Mouse (Mus musculus): ENCODE results near the gene Hspb9. TPM values are rescaled to one million over a fixed set of nuclear protein-coding genes. Genes with fewer than 3 reads are reported as not detected.

The Hspb9 gene
- polyA plus RNA-seq, 1 experiment from 2014 or later: not detected

DNA sequence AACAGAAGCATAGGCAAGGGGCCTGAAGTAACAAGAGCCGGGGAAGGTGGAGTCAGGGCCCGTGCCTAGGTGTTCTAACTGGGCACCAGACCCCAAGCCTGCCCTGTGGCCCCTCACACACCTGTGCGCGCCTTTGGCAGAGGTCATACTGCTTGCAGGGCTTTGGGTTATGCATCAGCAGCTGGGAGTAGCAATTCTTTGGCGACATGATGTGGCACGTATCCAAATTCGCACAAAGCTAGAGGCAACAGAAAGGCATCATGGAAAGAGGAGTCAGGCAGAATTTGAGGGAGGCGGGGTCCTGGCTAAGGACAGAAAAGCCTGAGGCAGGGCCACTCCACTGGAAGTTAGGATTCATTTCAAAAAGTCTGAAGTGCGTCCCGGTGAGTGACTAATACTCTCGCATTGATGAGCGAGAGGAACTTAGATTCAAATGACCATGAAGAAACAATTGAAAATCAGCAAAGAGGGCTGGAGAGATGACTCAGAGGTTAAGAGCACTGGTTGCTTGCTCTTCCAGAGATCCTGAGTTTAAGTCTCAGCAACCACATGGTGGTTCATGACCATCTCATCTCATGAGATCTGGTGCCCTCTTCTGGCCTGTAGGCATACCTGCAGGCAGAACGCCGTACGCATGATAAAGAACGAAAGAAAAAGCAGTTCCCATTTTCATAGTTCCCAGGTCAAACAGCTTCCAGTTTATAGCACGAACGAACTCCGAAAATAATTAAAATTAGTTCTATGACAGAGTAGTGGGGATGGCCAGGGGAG is 11.4 kb upstream of the Hspb9 start:
- WGBS: 37% methylated on average over 19 of the region's 19 CpGs
- ATAC-seq (peak; percentile 62), DNase-seq (ENCODE audit: low spot score) (peak; percentile 91)
- Histone ChIP-seq H3K4me1 (ENCODE audit: control insufficient read depth, insufficient read depth, low read length) (0 out of 2 replicates have a peak, but pooled peaks cover 3% of the 10 kb centered on the region), H3K27me3 (replicated peaks; ENCODE audit: control insufficient read depth, insufficient read depth, low read length) (no peaks in the 10 kb centered on the region), H3K36me3 (ENCODE audit: control insufficient read depth, insufficient read depth, low read length) (peaks cover 33% of the 10 kb centered on the region), H3K27ac (ENCODE audit: low read depth, low read length) (no peak overlapping the region), H3K4me2 (ENCODE audit: low read length) (0 out of 2 replicates have a peak overlapping the region, but pooled peaks have one; percentile 10), H3K9ac (ENCODE audit: low read length) (no peak overlapping the region), H3K9me3 (replicated peaks; ENCODE audit: control insufficient read depth, low read length) (no peaks in the 10 kb centered on the region), H3K4me3 (ENCODE audit: low read depth, low read length) (no peak overlapping the region)

- DNase-seq (ENCODE audit: low spot score) (no peak), ATAC-seq (no peak)
- H3K4me1 ChIP-seq (ENCODE audit: control insufficient read depth, insufficient read depth, low read length): 0 out of 2 replicates have a peak, but pooled peaks cover 3% of the 10 kb centered on the region
- H3K4me2 ChIP-seq (ENCODE audit: low read length): 0 out of 2 replicates have a peak overlapping the region, but pooled peaks have one; percentile 10
- no peaks in the 10 kb centered on the region for H3K9me3 ChIP-seq (replicated peaks; ENCODE audit: control insufficient read depth, low read length)
- H3K9ac ChIP-seq (ENCODE audit: low read length): no peak overlapping the region
- H3K4me3 ChIP-seq (ENCODE audit: low read depth, low read length): no peak overlapping the region
- no peaks in the 10 kb centered on the region for H3K27me3 ChIP-seq (replicated peaks; ENCODE audit: control insufficient read depth, insufficient read depth, low read length)
- H3K27ac ChIP-seq (ENCODE audit: low read depth, low read length): no peak overlapping the region
- peaks cover 39% of the 10 kb centered on the region for H3K36me3 ChIP-seq (ENCODE audit: control insufficient read depth, insufficient read depth, low read length)
- WGBS: 45% methylated on average over 7 of the region's 7 CpGs
Measured at GRCm38 (mm10) chr11:100702906-100703305, 10.7 kb upstream of the Hspb9 start.

DNA sequence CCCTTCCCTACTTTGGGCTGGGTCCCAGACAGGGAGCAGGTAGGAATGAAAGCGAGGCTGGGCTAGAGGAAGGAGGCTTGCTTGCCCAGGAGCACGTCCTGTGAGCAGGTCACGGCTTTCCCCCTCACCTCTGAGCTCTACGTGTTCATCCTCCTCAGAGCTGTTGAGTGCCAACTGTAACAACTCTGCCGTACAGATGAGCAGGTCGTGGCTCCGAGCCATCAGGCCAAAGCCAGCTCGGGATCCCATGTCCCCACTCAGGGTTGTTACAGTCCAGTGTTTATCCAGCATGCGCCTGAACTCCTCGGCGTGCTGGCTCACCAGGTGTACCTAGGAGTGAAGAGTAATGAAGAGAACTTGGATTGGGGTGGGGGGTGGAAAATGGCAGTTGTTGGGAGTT is 10.3 kb upstream of the Hspb9 start:
- no peak for DNase-seq (ENCODE audit: low spot score)
- Histone ChIP-seq H3K27me3 (replicated peaks; ENCODE audit: control insufficient read depth, insufficient read depth, low read length) (no peaks in the 10 kb centered on the region), H3K4me2 (ENCODE audit: low read length) (no peak overlapping the region), H3K9ac (ENCODE audit: low read length) (no peak overlapping the region), H3K9me3 (replicated peaks; ENCODE audit: control insufficient read depth, low read length) (no peaks in the 10 kb centered on the region), H3K4me3 (ENCODE audit: low read depth, low read length) (no peak overlapping the region), H3K27ac (ENCODE audit: low read depth, low read length) (no peak overlapping the region), H3K36me3 (ENCODE audit: control insufficient read depth, insufficient read depth, low read length) (peaks cover 44% of the 10 kb centered on the region), H3K4me1 (ENCODE audit: control insufficient read depth, insufficient read depth, low read length) (0 out of 2 replicates have a peak, but pooled peaks cover 3% of the 10 kb centered on the region)
- no peak for ATAC-seq
- 69% methylated on average over 11 of the region's 11 CpGs for WGBS

GRCm38 (mm10) chr11:100703851-100704531 is 9.7 kb upstream of the Hspb9 start, which contains the start of gene Dhx58:
Gene Dhx58 (minus strand): TSS chr11:100704271.
- 71% methylated on average over 7 of the region's 7 CpGs for WGBS

DNA sequence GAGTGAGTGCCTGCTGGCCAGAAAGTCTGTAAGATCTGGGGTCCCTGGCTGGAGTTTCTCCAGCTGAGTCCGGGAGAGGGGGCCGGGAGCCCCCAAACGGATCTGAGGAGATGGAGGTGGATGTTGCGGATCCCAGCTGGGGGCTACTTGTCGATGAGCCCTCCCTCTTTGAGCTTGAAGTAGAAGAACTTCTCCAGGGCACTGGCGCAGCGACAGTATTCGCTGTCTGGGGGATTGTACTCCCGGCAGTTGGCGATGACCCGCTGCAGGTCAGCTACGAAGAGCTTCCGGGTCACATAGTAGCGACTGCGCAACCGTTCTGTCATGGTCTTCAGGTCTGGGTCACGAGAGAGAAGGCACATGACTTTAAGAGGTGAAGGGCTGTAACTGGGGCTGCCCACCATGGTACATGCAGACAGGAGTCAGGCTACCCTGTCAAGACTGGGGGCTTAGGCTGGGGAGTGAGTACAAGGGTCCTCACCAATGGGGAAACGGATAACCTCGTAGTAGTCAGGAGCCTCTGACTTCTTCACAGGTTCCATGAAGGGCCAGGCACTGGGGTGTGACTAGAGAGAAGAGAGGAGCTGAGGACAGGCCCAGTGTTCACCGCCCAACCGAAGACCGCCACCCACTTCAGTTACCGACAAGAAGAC is 8.4 kb upstream of the Hspb9 start:
- WGBS: 93% methylated on average over 22 of the region's 23 CpGs
- Histone ChIP-seq H3K9ac (ENCODE audit: low read length) (no peak overlapping the region; the same call in 1 of the 2 replicates), H3K27ac (ENCODE audit: low read depth, low read length) (no peak overlapping the region), H3K36me3 (ENCODE audit: control insufficient read depth, insufficient read depth, low read length) (peaks cover 61% of the 10 kb centered on the region), H3K4me2 (ENCODE audit: low read length) (no peak overlapping the region), H3K27me3 (replicated peaks; ENCODE audit: control insufficient read depth, insufficient read depth, low read length) (no peaks in the 10 kb centered on the region), H3K9me3 (replicated peaks; ENCODE audit: control insufficient read depth, low read length) (no peaks in the 10 kb centered on the region), H3K4me1 (ENCODE audit: control insufficient read depth, insufficient read depth, low read length) (0 out of 2 replicates have a peak, but pooled peaks cover 3% of the 10 kb centered on the region), H3K4me3 (ENCODE audit: low read depth, low read length) (no peak overlapping the region)
- DNase-seq (ENCODE audit: low spot score): no peak
- no peak for ATAC-seq

More at GRCm38 (mm10) chr11:100703851-100704531, 9.7 kb upstream of the Hspb9 start, which contains the start of gene Dhx58:
- H3K27ac ChIP-seq (ENCODE audit: low read depth, low read length): no peak within 1 kb of the TSS; the same call in 1 of the 2 replicates
- ATAC-seq (no peak), DNase-seq (ENCODE audit: low spot score) (no peak)
- no peak within 1 kb of the TSS for H3K4me3 ChIP-seq (ENCODE audit: low read depth, low read length)
- no peak within 1 kb of the TSS for H3K9ac ChIP-seq (ENCODE audit: low read length)
- no peaks in the 10 kb centered on the region for H3K27me3 ChIP-seq (replicated peaks; ENCODE audit: control insufficient read depth, insufficient read depth, low read length)
- no peak within 1 kb of the TSS for H3K4me2 ChIP-seq (ENCODE audit: low read length)
- H3K9me3 ChIP-seq (replicated peaks; ENCODE audit: control insufficient read depth, low read length): no peaks in the 10 kb centered on the region
- H3K36me3 ChIP-seq (ENCODE audit: control insufficient read depth, insufficient read depth, low read length): peaks cover 50% of the 10 kb centered on the region
- H3K4me1 ChIP-seq (ENCODE audit: control insufficient read depth, insufficient read depth, low read length): 0 out of 2 replicates have a peak, but pooled peaks cover 3% of the 10 kb centered on the region

DNA sequence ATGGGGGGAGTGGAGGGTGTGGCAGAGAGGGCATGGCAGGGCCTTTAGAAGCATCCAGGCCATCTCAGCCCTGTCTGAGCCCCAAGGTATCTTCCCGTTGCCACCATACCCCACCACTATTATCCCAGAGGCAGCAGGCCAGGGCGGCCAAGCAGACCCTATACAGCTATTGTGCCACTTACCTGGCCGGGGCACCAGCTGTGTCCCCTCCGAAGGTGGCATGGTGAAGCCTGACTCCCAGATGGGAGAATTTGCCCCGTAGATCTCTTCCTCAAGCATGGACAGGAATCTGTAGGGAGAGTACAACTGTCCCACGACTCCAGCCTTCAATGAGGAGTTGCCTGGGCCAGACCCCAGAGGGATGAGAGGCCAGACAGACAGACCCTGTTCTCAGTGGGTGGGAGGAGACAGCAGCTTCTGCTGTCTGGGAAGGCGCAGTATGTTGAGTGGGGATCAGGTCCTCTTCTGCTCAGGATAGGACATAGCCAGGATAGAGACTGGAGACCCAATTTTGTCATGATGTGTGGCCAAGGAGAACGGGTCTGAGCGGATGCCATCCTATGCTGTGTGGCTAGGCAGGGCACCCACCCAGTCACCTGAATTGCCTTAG is 4.3 kb upstream of the Hspb9 start:
- Histone ChIP-seq H3K9me3 (replicated peaks; ENCODE audit: control insufficient read depth, low read length) (no peaks in the 10 kb centered on the region), H3K9ac (ENCODE audit: low read length) (no peak overlapping the region), H3K27me3 (replicated peaks; ENCODE audit: control insufficient read depth, insufficient read depth, low read length) (no peaks in the 10 kb centered on the region), H3K36me3 (ENCODE audit: control insufficient read depth, insufficient read depth, low read length) (peaks cover 60% of the 10 kb centered on the region), H3K4me2 (ENCODE audit: low read length) (no peak overlapping the region), H3K27ac (ENCODE audit: low read depth, low read length) (no peak overlapping the region), H3K4me1 (ENCODE audit: control insufficient read depth, insufficient read depth, low read length) (peaks cover 14% of the 10 kb centered on the region), H3K4me3 (ENCODE audit: low read depth, low read length) (no peak overlapping the region)
- DNase-seq (ENCODE audit: low spot score): no peak
- 93% methylated on average over 9 of the region's 9 CpGs for WGBS
- ATAC-seq: no peak

- DNase-seq (ENCODE audit: low spot score): no peak
- Histone ChIP-seq H3K4me2 (ENCODE audit: low read length) (no peak overlapping the region), H3K27ac (ENCODE audit: low read depth, low read length) (no peak overlapping the region), H3K36me3 (ENCODE audit: control insufficient read depth, insufficient read depth, low read length) (peaks cover 59% of the 10 kb centered on the region), H3K9me3 (replicated peaks; ENCODE audit: control insufficient read depth, low read length) (no peaks in the 10 kb centered on the region), H3K9ac (ENCODE audit: low read length) (no peak overlapping the region), H3K27me3 (replicated peaks; ENCODE audit: control insufficient read depth, insufficient read depth, low read length) (no peaks in the 10 kb centered on the region), H3K4me1 (ENCODE audit: control insufficient read depth, insufficient read depth, low read length) (peaks cover 14% of the 10 kb centered on the region), H3K4me3 (ENCODE audit: low read depth, low read length) (no peak overlapping the region)
- 92% methylated on average over 15 of the region's 15 CpGs for WGBS
- no peak for ATAC-seq
Measured at GRCm38 (mm10) chr11:100710528-100710927, 3.1 kb upstream of the Hspb9 start.

GRCm38 (mm10) chr11:100710977-100711376 is 2.7 kb upstream of the Hspb9 start:
- Histone ChIP-seq H3K27ac (ENCODE audit: low read depth, low read length) (no peak overlapping the region), H3K4me3 (ENCODE audit: low read depth, low read length) (no peak overlapping the region), H3K9me3 (replicated peaks; ENCODE audit: control insufficient read depth, low read length) (no peaks in the 10 kb centered on the region), H3K9ac (ENCODE audit: low read length) (no peak overlapping the region), H3K27me3 (replicated peaks; ENCODE audit: control insufficient read depth, insufficient read depth, low read length) (no peaks in the 10 kb centered on the region), H3K4me1 (ENCODE audit: control insufficient read depth, insufficient read depth, low read length) (peaks cover 14% of the 10 kb centered on the region), H3K4me2 (ENCODE audit: low read length) (no peak overlapping the region), H3K36me3 (ENCODE audit: control insufficient read depth, insufficient read depth, low read length) (peaks cover 59% of the 10 kb centered on the region)
- DNase-seq (ENCODE audit: low spot score): no peak
- ATAC-seq: no peak
- WGBS: 92% methylated on average over 4 of the region's 4 CpGs
